Mouse (Mus musculus): ENCODE data around the gene Col3a1.

Col3a1 gene

GRCm38 (mm10) chr1:45311388-45311787 is at the start of gene Col3a1:
Gene Col3a1 (plus strand): TSS chr1:45311538.
- DNase-seq (ENCODE audit: low read depth, low spot score), result no peak

- no peak for DNase-seq (ENCODE audit: low read depth, low spot score)
Observed at GRCm38 (mm10) chr1:45269421-45269820, 41.9 kb upstream of the Col3a1 start.

GRCm38 (mm10) chr1:45276006-45276539 is 35.3 kb upstream of the Col3a1 start:
- no peak for DNase-seq (ENCODE audit: low read depth, low spot score)

GRCm38 (mm10) chr1:45287954-45288353 is 23.4 kb upstream of the Col3a1 start:
- DNase-seq (ENCODE audit: low read depth, low spot score), result no peak

GRCm38 (mm10) chr1:45290037-45290436 is 21.3 kb upstream of the Col3a1 start:
- DNase-seq (ENCODE audit: low read depth, low spot score), result no peak

GRCm38 (mm10) chr1:45299394-45300119 is 11.8 kb upstream of the Col3a1 start:
- no peak for DNase-seq (ENCODE audit: low read depth, low spot score)

GRCm38 (mm10) chr1:45304273-45304672 is 7.1 kb upstream of the Col3a1 start:
- no peak for DNase-seq (ENCODE audit: low read depth, low spot score)

- no peak for DNase-seq (ENCODE audit: low read depth, low spot score)
Observed at GRCm38 (mm10) chr1:45309015-45309414, 2.3 kb upstream of the Col3a1 start.

- DNase-seq (ENCODE audit: low read depth, low spot score), result no peak
Observed at GRCm38 (mm10) chr1:45311962-45312361, 624 bp downstream of the Col3a1 start.

- no peak for DNase-seq (ENCODE audit: low read depth, low spot score)
Observed at GRCm38 (mm10) chr1:45312870-45313269, 1.5 kb downstream of the Col3a1 start.

- peak; percentile 21 for DNase-seq (ENCODE audit: low read depth, low spot score)
Observed at GRCm38 (mm10) chr1:45313696-45314295, 2.5 kb downstream of the Col3a1 start.

- DNase-seq (ENCODE audit: low read depth, low spot score), result no peak
Observed at GRCm38 (mm10) chr1:45315767-45316528, 4.6 kb downstream of the Col3a1 start.

GRCm38 (mm10) chr1:45318241-45318640 is 6.9 kb downstream of the Col3a1 start:
- no peak for DNase-seq (ENCODE audit: low read depth, low spot score)

GRCm38 (mm10) chr1:45320861-45321260 is 9.5 kb downstream of the Col3a1 start:
- DNase-seq (ENCODE audit: low read depth, low spot score), result no peak

- no peak for DNase-seq (ENCODE audit: low read depth, low spot score)
Observed at GRCm38 (mm10) chr1:45329149-45329548, 17.8 kb downstream of the Col3a1 start.

- DNase-seq (ENCODE audit: low read depth, low spot score), result no peak
Observed at GRCm38 (mm10) chr1:45355944-45356343, 44.6 kb downstream of the Col3a1 start.

GRCm38 (mm10) chr1:45358020-45358419 is 46.7 kb downstream of the Col3a1 start:
- no peak for DNase-seq (ENCODE audit: low read depth, low spot score)

GRCm38 (mm10) chr1:45359147-45359546 is 47.8 kb downstream of the Col3a1 start:
- DNase-seq (ENCODE audit: low read depth, low spot score), result no peak

GRCm38 (mm10) chr1:45359673-45360072 is 48.3 kb downstream of the Col3a1 start:
- DNase-seq (ENCODE audit: low read depth, low spot score), result no peak

- no peak for DNase-seq (ENCODE audit: low read depth, low spot score)
Observed at GRCm38 (mm10) chr1:45363274-45363673, 51.9 kb downstream of the Col3a1 start.

- DNase-seq (ENCODE audit: low read depth, low spot score), result no peak
Observed at GRCm38 (mm10) chr1:45365427-45365826, 54.1 kb downstream of the Col3a1 start.

- DNase-seq (ENCODE audit: low read depth, low spot score), result no peak
Observed at GRCm38 (mm10) chr1:45379992-45380690, 68.8 kb downstream of the Col3a1 start.

Measured in retina, postnatal 7 days (tissue).